Mouse (Mus musculus): Measurements from ENCODE around the gene Ubr4. TPM values are rescaled to one million over a fixed set of nuclear protein-coding genes. Genes with fewer than 3 reads are reported as not detected.
A peak's percentile ranks its signal among the peaks of the same experiment; 100 is the strongest.

The Ubr4 gene
- total RNA-seq (2012; rRNA removed) (81.9 and 94.9 TPM in 2 replicates), polyA plus RNA-seq (2012; ENCODE audit: insufficient read depth in 1 of 2, insufficient read length in 2 of 2, low read depth in 1 of 2, low replicate concordance in 2 of 2, missing spikeins in 1 of 2) (100 to 1,000 TPM; 177 to 270 TPM)

GRCm38 (mm10) chr4:139351931-139352711 is at the start of gene Ubr4, which contains the start of the genes Mrto4 and Emc1:
Ubr4 (plus strand) TSS chr4:139352609.
Mrto4 (minus strand) TSS chr4:139352576.
Emc1 (plus strand) TSS chr4:139352587.
- H3K4me3 ChIP-seq (ENCODE audit: control insufficient read depth in 1 of 2, insufficient read depth in 1 of 2, low read depth in 2 of 2, low read length in 2 of 2) = peak within 1 kb of the TSS; percentile 97 to 99
- no peaks in the 10 kb centered on the region for H3K27me3 ChIP-seq (ENCODE audit: control insufficient read depth in 1 of 2, insufficient read depth in 2 of 2, low read length in 2 of 2)
- peak within 1 kb of the TSS; percentile 96 for H3K9ac ChIP-seq (ENCODE audit: control insufficient read depth, low read depth, low read length, poor library complexity, severe bottlenecking)
- H3K27ac ChIP-seq (ENCODE audit: control insufficient read depth, low read depth, low read length) = peak within 1 kb of the TSS; percentile 88
- H3K36me3 ChIP-seq (ENCODE audit: control insufficient read depth in 1 of 2, insufficient read depth in 2 of 2, low read length in 2 of 2) = peaks cover 3 to 9% of the 10 kb centered on the region in 2 experiments; a peak in 3 of 4 replicates
- H3K4me1 ChIP-seq (ENCODE audit: control insufficient read depth in 1 of 2, insufficient read depth in 2 of 2, low read length in 2 of 2) = 0 out of 4 replicates have a peak, but pooled peaks cover 0 to 11% of the 10 kb centered on the region in 2 experiments
- H3K79me2 ChIP-seq (ENCODE audit: control insufficient read depth, insufficient read depth, low read length, poor library complexity) = peaks cover 39% of the 10 kb centered on the region
- peak; percentile 89 for DNase-seq (ENCODE audit: low read depth, low spot score)
- H3K9me3 ChIP-seq (replicated peaks; ENCODE audit: insufficient read depth, low read length) = no peaks in the 10 kb centered on the region
- TF ChIP-seq HCFC1 (IDR thresholded peaks at IDR 0.05; ENCODE audit: low read depth, low read length) (peak; percentile 85), CTCF (IDR thresholded peaks at IDR 0.05 in 2 of 3, conservative IDR thresholded peaks at IDR 0.05 in 1 of 3; ENCODE audit: control insufficient read depth in 1 of 3, insufficient read depth in 1 of 3, low read depth in 2 of 3, low read length in 3 of 3, poor library complexity in 1 of 3, severe bottlenecking in 1 of 3) (no peak), E2F4 (IDR thresholded peaks at IDR 0.05; ENCODE audit: borderline replicate concordance, low read depth, low read length) (no peak), CHD2 (IDR thresholded peaks at IDR 0.05; ENCODE audit: low read length) (no peak), ELF1 (IDR thresholded peaks at IDR 0.05; ENCODE audit: low read depth, low read length) (peak; percentile 46), NRF1 (IDR thresholded peaks at IDR 0.05; ENCODE audit: insufficient read depth, low read depth, low read length, poor library complexity, severe bottlenecking) (no peak; the same call in 1 of the 2 replicates), MAFK (IDR thresholded peaks at IDR 0.05; ENCODE audit: borderline replicate concordance, low read depth, low read length) (no peak), MAX (IDR thresholded peaks at IDR 0.05; ENCODE audit: low read length) (peak; percentile 91), USF2 (IDR thresholded peaks at IDR 0.05; ENCODE audit: borderline replicate concordance in 1 of 2, insufficient read depth in 1 of 2, low read depth in 1 of 2, low read length in 2 of 2) (no peak), NELFE (IDR thresholded peaks at IDR 0.05; ENCODE audit: low read depth, low read length) (peak; percentile 93), MEF2A (IDR thresholded peaks at IDR 0.05; ENCODE audit: extremely low read depth, insufficient replicate concordance, low read depth, low read length, poor library complexity, severe bottlenecking) (no peak), RAD21 (IDR thresholded peaks at IDR 0.05; ENCODE audit: low read depth, low read length) (no peak), BHLHE40 (IDR thresholded peaks at IDR 0.05; ENCODE audit: borderline replicate concordance, low read depth, low read length) (peak; percentile 92), SIN3A (IDR thresholded peaks at IDR 0.05; ENCODE audit: low read length) (peak; percentile 91), GATA1 (IDR thresholded peaks at IDR 0.05; ENCODE audit: low read depth, low read length) (no peak), ZMIZ1 (IDR thresholded peaks at IDR 0.05; ENCODE audit: low read depth, low read length) (peak; percentile 81), RCOR1 (IDR thresholded peaks at IDR 0.05; ENCODE audit: low read depth, low read length) (no peak), TBP (IDR thresholded peaks at IDR 0.05; ENCODE audit: low read depth, low read length) (peak; percentile 81), MYB (IDR thresholded peaks at IDR 0.05; ENCODE audit: low read depth, low read length) (no peak), MXI1 (IDR thresholded peaks at IDR 0.05; ENCODE audit: low read depth, low read length) (peak; percentile 98), JUND (IDR thresholded peaks at IDR 0.05; ENCODE audit: low read depth, low read length) (no peak), POLR2A (IDR thresholded peaks at IDR 0.05; ENCODE audit: control insufficient read depth in 1 of 2, insufficient read depth in 1 of 2, low read depth in 1 of 2, low read length in 2 of 2, poor library complexity in 1 of 2) (peak; percentile 78 to 94), POLR2AphosphoS2 (IDR thresholded peaks at IDR 0.05; ENCODE audit: low read length) (peak; percentile 78), ZKSCAN1 (IDR thresholded peaks at IDR 0.05; ENCODE audit: low read depth, low read length) (no peak), EP300 (IDR thresholded peaks at IDR 0.05; ENCODE audit: low read depth in 1 of 2, low read length in 2 of 2) (no peak), TCF12 (IDR thresholded peaks at IDR 0.05; ENCODE audit: low read depth, low read length) (peak; percentile 58), MYC (IDR thresholded peaks at IDR 0.05; ENCODE audit: low read depth, low read length) (peak; percentile 86), GABPA (IDR thresholded peaks at IDR 0.05; ENCODE audit: low read depth, low read length) (no peak), ZNF384 (IDR thresholded peaks at IDR 0.05; ENCODE audit: low read depth, low read length) (no peak), TAL1 (IDR thresholded peaks at IDR 0.05; ENCODE audit: low read length) (no peak), CHD1 (IDR thresholded peaks at IDR 0.05; ENCODE audit: low read depth, low read length) (no peak), POLR2AphosphoS5 (IDR thresholded peaks at IDR 0.05; ENCODE audit: borderline replicate concordance, low read depth, low read length) (no peak), KAT2A (conservative IDR thresholded peaks at IDR 0.05; ENCODE audit: low read depth, low read length) (peak; percentile 60; the same call in 1 of the 2 replicates), USF1 (IDR thresholded peaks at IDR 0.05; ENCODE audit: low read depth, low read length) (peak; percentile 65), MAZ (IDR thresholded peaks at IDR 0.05; ENCODE audit: low read depth, low read length) (peak; percentile 59)

All from MEL (cell line).